Mouse (Mus musculus): ENCODE data around the gene Dpm2.

DNA sequence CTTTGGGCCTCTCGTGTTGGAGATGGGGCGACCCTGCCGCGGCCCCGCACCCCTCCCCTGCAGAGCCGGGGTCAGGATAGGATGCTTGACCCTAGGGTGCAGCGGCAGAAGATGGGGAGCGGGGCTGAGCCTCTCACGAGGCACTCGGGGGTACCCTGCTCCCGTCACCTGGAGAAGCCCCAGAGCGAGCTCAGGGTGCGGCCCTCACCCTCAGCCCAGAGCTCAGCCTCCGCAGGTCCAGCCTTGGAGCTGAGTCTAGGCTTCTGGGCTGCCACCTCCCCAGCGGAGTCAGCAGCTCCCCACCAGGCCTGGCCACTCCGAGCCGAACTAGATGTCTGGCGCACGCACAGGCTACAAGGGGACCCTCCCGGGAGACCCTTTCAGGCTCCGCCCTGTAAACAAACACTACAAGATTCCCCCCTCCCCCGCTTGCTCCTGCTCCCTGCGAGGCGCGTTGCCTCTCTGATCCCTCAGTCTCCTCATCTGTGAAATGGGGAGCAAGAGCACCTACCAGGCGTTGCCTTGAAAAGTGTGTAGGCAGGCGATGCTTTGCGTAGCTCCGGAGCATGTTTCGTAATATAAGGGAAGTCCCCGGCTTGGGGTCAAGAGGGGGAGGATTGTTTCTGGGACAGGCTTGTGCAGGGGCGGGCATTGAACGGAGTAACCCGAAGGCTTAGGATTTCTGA is 36.7 kb downstream of the Dpm2 start:
- no peak for TF ChIP-seq CTCF (IDR thresholded peaks at IDR 0.05; ENCODE audit: control insufficient read depth, insufficient read depth, insufficient replicate concordance, low read depth, low read length)
- peak; percentile 40; the same call in 1 of the 2 replicates for TF ChIP-seq POLR2A (IDR thresholded peaks at IDR 0.05; ENCODE audit: control insufficient read depth, low read depth, low read length)

Data from testis, adult 2 months (tissue).